ENCODE assay signal across 8 mouse cellular contexts in genomic region chr5:122400628-122401302, GRCm38 (mm10). TPM values are rescaled to one million over a fixed set of nuclear protein-coding genes. Genes with fewer than 3 reads are reported as not detected.
DNase-seq lines count a peak whose midpoint lies in the region; ATAC-seq and TF ChIP-seq lines count a peak whose summit lies in the region.

No protein-coding gene starts in this region.

- 67% methylated on average over 18 of the region's 18 CpGs for WGBS in intestine, embryonic 15.5 days

- H3K4me3 ChIP-seq in bone marrow macrophage, adult 2 months (ENCODE audit: insufficient read depth, low read length) = peak overlapping the region; percentile 10; the same call in 1 of the 2 replicates
- H3K4me3 ChIP-seq in intestine, embryonic 15.5 days (replicated peaks) = no peak overlapping the region

- H3K4me1 ChIP-seq in bone marrow macrophage, adult 2 months (ENCODE audit: control insufficient read depth, insufficient read depth, low read length) = peaks cover 50% of the 10 kb centered on the region
- H3K4me1 ChIP-seq in intestine, embryonic 15.5 days (replicated peaks) = peaks cover 8% of the 10 kb centered on the region

- peak; percentile 45; the same call in 1 of the 2 replicates for ATAC-seq in intestine, embryonic 15.5 days

- peak overlapping the region; percentile 80 for H3K27ac ChIP-seq in bone marrow macrophage, adult 2 months (ENCODE audit: insufficient read depth, low read depth, low read length)
- 0 out of 2 replicates have a peak overlapping the region, but pooled peaks have one; percentile 15 for H3K27ac ChIP-seq in intestine, embryonic 15.5 days

- H3K4me2 ChIP-seq in intestine, embryonic 15.5 days (replicated peaks) = no peak overlapping the region

- no peak for TF ChIP-seq CTCF in bone marrow macrophage, adult 2 months (IDR thresholded peaks at IDR 0.05; ENCODE audit: low read depth, low read length)

- H3K9ac ChIP-seq in intestine, embryonic 15.5 days = no peak overlapping the region

- no peaks in the 10 kb centered on the region for H3K27me3 ChIP-seq in intestine, embryonic 15.5 days (replicated peaks)

- DNase-seq in left cerebral cortex, adult 18-20 months (ENCODE audit: low spot score in 2 of 2) = peak; percentile 37 to 39
- no peak for DNase-seq in left cerebral cortex, adult 11 months (ENCODE audit: low spot score)
- DNase-seq in lung, postnatal 36 days = peak; percentile 83
- no peak for DNase-seq in cerebellum, adult 11-12 months
- no peak for DNase-seq in cerebellum, postnatal 10 days
- DNase-seq in embryo, embryonic 10.5 days (ENCODE audit: low spot score) = no peak

- H3K9me3 ChIP-seq in intestine, embryonic 15.5 days = no peaks in the 10 kb centered on the region

- H3K36me3 ChIP-seq in intestine, embryonic 15.5 days = peaks cover 45% of the 10 kb centered on the region

- no peak for TF ChIP-seq POLR2A in bone marrow macrophage, adult 2 months (IDR thresholded peaks at IDR 0.05; ENCODE audit: borderline replicate concordance, low read depth, low read length)

RNA-seq across cellular contexts. Expression of gene Arpc3, which starts 9.1 kb away (rescaled TPM):
- total RNA-seq in left cerebral cortex, adult 18-20 months (2021) = 100 to 1,000 TPM; 194 to 229 TPM
- polyA plus RNA-seq in bone marrow macrophage, adult 2 months (2012; ENCODE audit: insufficient read depth, insufficient read length, missing spikeins) = 741 and 780 TPM in 2 replicates
- polyA plus RNA-seq in intestine, embryonic 15.5 days (2015; fragmentation: Nextera tagmentation; extraction: Ambion mirVana) = 128 and 138 TPM in 2 replicates

RNA-seq across cellular contexts. Expression of gene Anapc7, which starts 20.7 kb away (rescaled TPM):
- total RNA-seq in left cerebral cortex, adult 18-20 months (2021) = 10 to 100 TPM; 32.2 to 35.0 TPM
- 19.6 and 22.2 TPM in 2 replicates for polyA plus RNA-seq in bone marrow macrophage, adult 2 months (2012; ENCODE audit: insufficient read depth, insufficient read length, missing spikeins)
- 35.2 and 38.3 TPM in 2 replicates for polyA plus RNA-seq in intestine, embryonic 15.5 days (2015; fragmentation: Nextera tagmentation; extraction: Ambion mirVana)

RNA-seq across cellular contexts. Expression of gene Fam216a, which starts 28.6 kb away (rescaled TPM):
- 10 to 100 TPM; 67.8 to 75.3 TPM for total RNA-seq in left cerebral cortex, adult 18-20 months (2021)
- 8.3 and 11.5 TPM in 2 replicates for polyA plus RNA-seq in bone marrow macrophage, adult 2 months (2012; ENCODE audit: insufficient read depth, insufficient read length, missing spikeins)
- 44.0 and 48.0 TPM in 2 replicates for polyA plus RNA-seq in intestine, embryonic 15.5 days (2015; fragmentation: Nextera tagmentation; extraction: Ambion mirVana)

RNA-seq across cellular contexts. Expression of gene Gpn3, which starts 29.1 kb away (rescaled TPM):
- total RNA-seq in left cerebral cortex, adult 18-20 months (2021) = 10 to 100 TPM; 24.9 to 27.6 TPM
- 16.9 and 19.7 TPM in 2 replicates for polyA plus RNA-seq in bone marrow macrophage, adult 2 months (2012; ENCODE audit: insufficient read depth, insufficient read length, missing spikeins)
- 62.9 and 67.2 TPM in 2 replicates for polyA plus RNA-seq in intestine, embryonic 15.5 days (2015; fragmentation: Nextera tagmentation; extraction: Ambion mirVana)

RNA-seq across cellular contexts. Expression of gene Vps29, which starts 46.6 kb away (rescaled TPM):
- 100 to 1,000 TPM; 181 to 216 TPM for total RNA-seq in left cerebral cortex, adult 18-20 months (2021)
- 123 and 134 TPM in 2 replicates for polyA plus RNA-seq in bone marrow macrophage, adult 2 months (2012; ENCODE audit: insufficient read depth, insufficient read length, missing spikeins)
- polyA plus RNA-seq in intestine, embryonic 15.5 days (2015; fragmentation: Nextera tagmentation; extraction: Ambion mirVana) = 268 and 278 TPM in 2 replicates

Comparison
In these comparisons a context has a peak if more than half of its experiments do, and no peak if none do; other contexts are left out.
1. DNase-seq: peak in left cerebral cortex, adult 18-20 months (2 of 2) and lung, postnatal 36 days (single experiment); none in left cerebral cortex, adult 11 months (single experiment), cerebellum, adult 11-12 months (single experiment), cerebellum, postnatal 10 days (0 of 2) and embryo, embryonic 10.5 days (single experiment).